Mouse (Mus musculus): ENCODE measurements around the gene Ube2q1.

Ube2q1 gene

DNA sequence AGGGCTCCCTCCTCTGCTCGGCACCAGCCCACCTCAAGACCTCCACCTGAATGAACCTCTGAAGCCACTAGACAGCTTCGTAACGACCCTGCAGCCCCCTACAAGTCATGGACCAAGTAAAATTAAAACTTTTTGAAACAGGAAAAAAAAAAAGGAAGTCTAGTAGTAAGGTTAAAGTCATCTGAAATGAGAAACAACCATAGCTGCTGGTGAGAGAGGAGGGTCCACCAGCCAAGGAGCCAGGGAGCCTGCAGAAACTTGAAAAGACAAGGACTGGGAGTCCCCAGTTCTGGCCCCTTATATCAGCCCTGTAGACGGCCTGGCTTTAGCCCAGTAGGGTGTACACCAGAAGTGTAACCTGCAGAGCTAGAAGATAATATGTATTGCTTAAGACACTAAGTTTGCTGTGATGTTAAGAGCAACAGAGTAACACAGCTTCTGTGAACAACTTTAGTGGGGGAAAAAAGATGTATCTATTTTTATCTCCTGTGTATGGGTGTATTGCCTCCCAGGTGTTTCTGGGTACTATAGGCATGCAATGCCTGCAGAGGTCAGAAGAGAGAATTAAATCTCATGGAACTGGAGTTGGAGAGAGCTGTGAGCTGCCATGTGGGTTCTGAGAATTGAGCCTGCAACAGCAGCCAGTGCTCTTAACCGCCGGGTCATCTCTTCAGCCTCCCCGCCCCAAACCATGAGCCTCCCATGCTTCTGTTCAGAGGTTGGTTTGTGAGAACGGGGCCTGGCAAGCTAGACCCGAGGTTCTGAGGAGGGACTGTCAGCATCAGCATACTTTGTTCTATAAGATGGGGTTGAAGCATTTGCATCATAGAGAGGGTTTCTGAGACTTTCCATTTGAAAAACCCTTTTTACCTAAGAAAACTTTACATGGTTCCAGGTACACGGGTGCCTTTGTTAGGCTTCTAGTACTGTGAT is 48.4 kb downstream of the Ube2q1 start:
- DNase-seq: no peak

DNA sequence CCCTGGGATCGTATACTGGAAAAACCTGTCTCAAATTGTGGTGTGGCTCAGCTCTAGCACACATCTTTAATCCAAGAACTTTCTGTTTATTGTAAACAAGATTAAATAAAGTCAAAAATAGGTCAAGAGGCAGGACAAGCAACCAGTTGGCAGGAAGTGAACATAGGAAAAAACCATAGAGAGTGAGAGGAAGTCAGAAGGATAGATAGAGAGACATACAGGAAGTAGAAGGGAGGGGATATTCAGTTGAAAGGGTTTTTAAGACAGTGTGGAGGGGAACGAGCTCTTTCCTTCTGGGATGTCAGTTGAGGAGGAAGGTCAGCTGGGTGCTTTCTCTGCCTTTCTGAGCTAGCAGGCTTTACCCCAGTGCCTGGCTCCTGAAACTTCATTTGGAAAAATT is 50.2 kb downstream of the Ube2q1 start:
- DNase-seq: no peak

DNA sequence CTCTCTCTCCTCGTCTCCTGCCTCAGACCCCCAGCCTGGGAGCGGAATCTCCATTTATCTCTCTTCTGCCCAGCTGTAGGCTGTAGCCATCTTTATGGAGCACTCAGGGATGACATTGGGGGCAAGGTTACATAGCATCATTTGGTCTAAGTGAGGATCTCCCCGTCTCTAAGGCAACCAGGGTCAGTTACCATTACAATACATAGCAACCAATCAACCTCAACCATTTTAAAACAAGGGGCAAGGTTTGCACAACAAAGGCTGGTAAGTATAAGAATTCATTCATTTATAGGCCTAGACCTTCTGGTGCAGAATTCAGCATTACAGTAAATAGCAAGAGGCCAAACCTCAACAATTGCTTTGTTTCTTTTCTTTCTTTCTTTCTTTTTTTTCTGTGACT is 52.9 kb downstream of the Ube2q1 start:
- no peak for DNase-seq

GRCm38 (mm10) chr3:89830815-89831591 is 57.6 kb downstream of the Ube2q1 start, which contains the start of gene She:
Gene She, plus strand, starts transcription at chr3:89831370.
- peak; percentile 57 to 66 for DNase-seq

Data from kidney, postnatal 4 days (tissue).